Mouse (Mus musculus) frontal cortex, postnatal 14 days (tissue): Measurements from ENCODE around the gene Hic1.

Source experiments
- DNase-seq, 2 experiments: peaks; one replicate each; pipeline ENCODE4 v3.0.0; 2022; ENCODE audit warnings: low spot score in 2 of 2

Gene Hic1

GRCm38 (mm10) chr11:75167643-75168589 is 1.4 kb downstream of the Hic1 start:
- no peak for DNase-seq

- DNase-seq = no peak
Measured at GRCm38 (mm10) chr11:75166861-75167642, 2.3 kb downstream of the Hic1 start.

GRCm38 (mm10) chr11:75166193-75166842 is 3.0 kb downstream of the Hic1 start:
- no peak for DNase-seq

- DNase-seq = peak in 1 of 2 experiments; percentile 69
Measured at GRCm38 (mm10) chr11:75165441-75166192, 3.7 kb downstream of the Hic1 start.

GRCm38 (mm10) chr11:75164750-75165149 is 4.6 kb downstream of the Hic1 start:
- DNase-seq = no peak

GRCm38 (mm10) chr11:75164051-75164450 is 5.3 kb downstream of the Hic1 start:
- no peak for DNase-seq

GRCm38 (mm10) chr11:75163379-75163778 is 5.9 kb downstream of the Hic1 start:
- no peak for DNase-seq

- DNase-seq = no peak
Measured at GRCm38 (mm10) chr11:75162591-75163080, 6.7 kb downstream of the Hic1 start.

- DNase-seq = no peak
Measured at GRCm38 (mm10) chr11:75161417-75162008, 7.8 kb downstream of the Hic1 start.

GRCm38 (mm10) chr11:75160954-75161353 is 8.4 kb downstream of the Hic1 start:
- no peak for DNase-seq

GRCm38 (mm10) chr11:75159564-75159963 is 9.8 kb downstream of the Hic1 start:
- no peak for DNase-seq

GRCm38 (mm10) chr11:75158432-75158831 is 10.9 kb downstream of the Hic1 start:
- no peak for DNase-seq

GRCm38 (mm10) chr11:75157901-75158300 is 11.4 kb downstream of the Hic1 start:
- DNase-seq = no peak

GRCm38 (mm10) chr11:75157037-75157436 is 12.3 kb downstream of the Hic1 start:
- DNase-seq = no peak

GRCm38 (mm10) chr11:75156416-75156815 is 12.9 kb downstream of the Hic1 start:
- no peak for DNase-seq

GRCm38 (mm10) chr11:75155985-75156384 is 13.3 kb downstream of the Hic1 start:
- DNase-seq = no peak

- DNase-seq = no peak
Measured at GRCm38 (mm10) chr11:75154053-75154585, 15.2 kb downstream of the Hic1 start.

- no peak for DNase-seq
Measured at GRCm38 (mm10) chr11:75152603-75153557, 16.4 kb downstream of the Hic1 start.

GRCm38 (mm10) chr11:75150346-75150745 is 19.0 kb downstream of the Hic1 start:
- DNase-seq = no peak
